Mouse (Mus musculus) cerebellum, adult 2 months (tissue): ENCODE results near the gene Zfp120. TPM values are rescaled to one million over a fixed set of nuclear protein-coding genes. Genes with fewer than 3 reads are reported as not detected.

Experiments used
- polyA plus RNA-seq: library from polyadenylated mRNA; depleted of rRNA; stranded (reverse); fragments of >200 nt; gene quantifications from 2 replicates; pipeline ENCODE4 v1.2.3, GENCODE M21; 2012; rRNA removed

The Zfp120 gene
- polyA plus RNA-seq, 1 experiment = 5.2 TPM

Other genes with a start within 250 kb of the Zfp120 start
- not detected in 2 replicates for gene Gm10770, start 43.0 kb upstream of the Zfp120 start, polyA plus RNA-seq
- not detected in 2 replicates for gene Gm14139, start 45.0 kb upstream of the Zfp120 start, polyA plus RNA-seq
- 2.4 and 2.5 TPM in 2 replicates for gene Zfp937, start 81.4 kb upstream of the Zfp120 start, polyA plus RNA-seq
- gene Gm21994, start 118.9 kb upstream of the Zfp120 start, polyA plus RNA-seq = 0.36 and 0.73 TPM in 2 replicates
- gene Gm14124, start 120.8 kb upstream of the Zfp120 start, polyA plus RNA-seq = 0.03 TPM in 1 of 2 replicates, not detected in the other
- gene Gm10130, start 187.0 kb upstream of the Zfp120 start, polyA plus RNA-seq = not detected in 2 replicates
- 3.6 and 4.5 TPM in 2 replicates for gene 3300002I08Rik, start 226.1 kb upstream of the Zfp120 start, polyA plus RNA-seq